In the genomic region with DNA sequence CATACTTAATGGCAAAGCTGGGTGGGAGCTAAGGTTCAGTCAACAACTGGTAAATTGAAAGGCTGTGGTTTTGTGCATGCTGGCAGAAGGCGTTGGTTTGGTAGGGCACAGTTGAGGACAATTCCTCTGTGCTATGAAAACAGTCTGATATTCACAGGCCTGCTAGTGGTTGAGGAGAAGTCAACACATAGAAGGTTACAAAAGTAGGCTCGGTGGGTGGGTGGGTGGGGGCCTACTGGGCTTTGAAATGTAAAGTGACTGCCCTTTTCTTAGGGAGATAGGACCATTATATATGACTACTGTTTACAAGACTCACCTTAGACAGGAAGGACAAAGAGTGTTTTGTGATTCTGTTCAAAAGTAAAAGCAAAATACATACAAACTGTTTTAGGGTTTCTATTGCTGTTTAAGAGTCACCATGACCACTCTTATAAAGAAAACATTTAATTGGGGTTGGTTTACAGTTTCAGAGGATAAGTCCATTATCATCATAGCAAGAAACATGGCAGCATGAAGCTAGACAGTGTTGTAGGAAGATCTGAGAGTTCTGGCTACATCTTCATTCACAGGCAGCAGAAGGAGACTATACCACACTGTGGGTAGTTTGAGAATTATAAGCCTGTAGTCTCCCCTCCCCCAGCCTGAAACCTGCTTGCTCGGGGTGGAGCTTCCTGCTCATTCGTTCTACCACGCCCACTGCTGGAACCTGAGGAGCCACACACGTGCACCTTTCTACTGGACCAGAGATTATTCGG, we compare ENCODE assay signal across 21 mouse cellular contexts.
DNase-seq lines count a peak whose midpoint lies in the region; ATAC-seq lines count a peak whose summit lies in the region.
"Had no signal": no experiment of that assay in that cellular context is flagged by ENCODE, and none has a peak within 500 bp of the region (broad histone marks: within the 10 kb centered on the region; RNA-seq: fewer than 3 reads in every experiment).

No protein-coding gene starts in this region.

- no peaks in the 10 kb centered on the region for H3K36me3 ChIP-seq in heart, embryonic 13.5 days
- H3K36me3 ChIP-seq in intestine, embryonic 15.5 days, result no peaks in the 10 kb centered on the region
- no peaks in the 10 kb centered on the region for H3K36me3 ChIP-seq in kidney, embryonic 14.5 days (ENCODE audit: control insufficient read depth, insufficient read depth, low read length)
- H3K36me3 ChIP-seq: embryonic facial prominence, embryonic 12.5 days; forebrain, embryonic 15.5 days; hindbrain, embryonic 10.5 days had no signal

- no peak for ATAC-seq in heart, embryonic 13.5 days (ENCODE audit: extremely low read depth, insufficient number of reproducible peaks, low FRiP score, low TSS enrichment)
- no peak for ATAC-seq in intestine, embryonic 15.5 days
- no peak for ATAC-seq in kidney, embryonic 14.5 days (ENCODE audit: low FRiP score, low TSS enrichment)
- ATAC-seq: CD4-positive, CD25-positive, alpha-beta regulatory T cell, adult 4 months; forebrain, embryonic 15.5 days; intestine, postnatal 0 days had no signal

- H3K9ac ChIP-seq in heart, embryonic 13.5 days, result no peak overlapping the region
- no peak overlapping the region for H3K9ac ChIP-seq in intestine, embryonic 15.5 days
- H3K9ac ChIP-seq in kidney, embryonic 14.5 days (ENCODE audit: low read depth, low read length), result no peak overlapping the region
- H3K9ac ChIP-seq: embryonic facial prominence, embryonic 12.5 days; forebrain, embryonic 15.5 days; hindbrain, embryonic 14.5 days had no signal

- no peak for DNase-seq in heart, adult 11 months
- DNase-seq in ES-CJ7 (ENCODE audit: low read depth, low spot score), result peak; percentile 93
- peak; percentile 68 for DNase-seq in WW6 (ENCODE audit: low read depth, low spot score)
- no peak for DNase-seq in testis, postnatal 10 days (ENCODE audit: low spot score)
- DNase-seq: adrenal gland, postnatal 10 days; B cell, adult 2 months; cerebellum, adult 11 months; cerebellum, adult 8-10 months; cerebellum, postnatal 14 days; gastrocnemius, postnatal 10 days; heart, adult 2 months had no signal

- H3K27me3 ChIP-seq in heart, embryonic 13.5 days (replicated peaks), result no peaks in the 10 kb centered on the region
- no peaks in the 10 kb centered on the region for H3K27me3 ChIP-seq in intestine, embryonic 15.5 days (replicated peaks)
- no peaks in the 10 kb centered on the region for H3K27me3 ChIP-seq in kidney, embryonic 14.5 days (ENCODE audit: control insufficient read depth, insufficient read depth, low read length)
- H3K27me3 ChIP-seq: embryonic facial prominence, embryonic 12.5 days; forebrain, embryonic 15.5 days had no signal

- no peak overlapping the region for H3K4me3 ChIP-seq in heart, embryonic 13.5 days
- no peak overlapping the region for H3K4me3 ChIP-seq in intestine, embryonic 15.5 days (replicated peaks)
- H3K4me3 ChIP-seq in kidney, embryonic 14.5 days (ENCODE audit: low read length), result no peak overlapping the region
- H3K4me3 ChIP-seq: embryonic facial prominence, embryonic 12.5 days; forebrain, embryonic 15.5 days; heart, adult 2 months; hindbrain, embryonic 10.5 days had no signal

- 49% methylated on average over 6 of the region's 7 CpGs for WGBS in heart, embryonic 13.5 days
- WGBS in intestine, embryonic 15.5 days, result 71% methylated on average over 5 of the region's 7 CpGs
- 73% methylated on average over 4 of the region's 7 CpGs for WGBS in kidney, embryonic 14.5 days

- H3K4me1 ChIP-seq in heart, embryonic 13.5 days, result no peaks in the 10 kb centered on the region
- no peaks in the 10 kb centered on the region for H3K4me1 ChIP-seq in intestine, embryonic 15.5 days (replicated peaks)
- no peaks in the 10 kb centered on the region for H3K4me1 ChIP-seq in kidney, embryonic 14.5 days (ENCODE audit: control insufficient read depth, insufficient read depth, low read length)
- H3K4me1 ChIP-seq: embryonic facial prominence, embryonic 12.5 days; forebrain, embryonic 15.5 days; hindbrain, embryonic 10.5 days had no signal

- no peaks in the 10 kb centered on the region for H3K9me3 ChIP-seq in heart, embryonic 13.5 days
- no peaks in the 10 kb centered on the region for H3K9me3 ChIP-seq in intestine, embryonic 15.5 days
- H3K9me3 ChIP-seq in kidney, embryonic 14.5 days (ENCODE audit: control insufficient read depth, low read length), result no peaks in the 10 kb centered on the region
- H3K9me3 ChIP-seq: embryonic facial prominence, embryonic 12.5 days; forebrain, embryonic 15.5 days; hindbrain, embryonic 10.5 days had no signal

- H3K27ac ChIP-seq in heart, embryonic 13.5 days (replicated peaks), result no peak overlapping the region
- H3K27ac ChIP-seq in intestine, embryonic 15.5 days, result no peak overlapping the region
- no peak overlapping the region for H3K27ac ChIP-seq in kidney, embryonic 14.5 days (ENCODE audit: low read depth, low read length)
- H3K27ac ChIP-seq: embryonic facial prominence, embryonic 12.5 days; forebrain, embryonic 15.5 days; heart, adult 2 months; hindbrain, embryonic 10.5 days; hindbrain, embryonic 14.5 days had no signal

- H3K4me2 ChIP-seq in heart, embryonic 13.5 days, result 0 out of 2 replicates have a peak overlapping the region, but pooled peaks have one; percentile 27
- no peak overlapping the region for H3K4me2 ChIP-seq in intestine, embryonic 15.5 days (replicated peaks)
- no peak overlapping the region for H3K4me2 ChIP-seq in kidney, embryonic 14.5 days (replicated peaks; ENCODE audit: low read depth, low read length)
- H3K4me2 ChIP-seq: embryonic facial prominence, embryonic 12.5 days; forebrain, embryonic 15.5 days; heart, embryonic 11.5 days; hindbrain, embryonic 14.5 days had no signal

Comparison
In these comparisons a context has a peak if more than half of its experiments do, and no peak if none do; other contexts are left out.
1. DNase-seq: peak in ES-CJ7 (single experiment) and WW6 (single experiment); none in heart, adult 11 months (single experiment) and testis, postnatal 10 days (single experiment).